Mouse (Mus musculus): Measurements from ENCODE around the gene Atf4.
A peak's percentile ranks its signal among the peaks of the same experiment; 100 is the strongest.

Atf4 gene

DNA sequence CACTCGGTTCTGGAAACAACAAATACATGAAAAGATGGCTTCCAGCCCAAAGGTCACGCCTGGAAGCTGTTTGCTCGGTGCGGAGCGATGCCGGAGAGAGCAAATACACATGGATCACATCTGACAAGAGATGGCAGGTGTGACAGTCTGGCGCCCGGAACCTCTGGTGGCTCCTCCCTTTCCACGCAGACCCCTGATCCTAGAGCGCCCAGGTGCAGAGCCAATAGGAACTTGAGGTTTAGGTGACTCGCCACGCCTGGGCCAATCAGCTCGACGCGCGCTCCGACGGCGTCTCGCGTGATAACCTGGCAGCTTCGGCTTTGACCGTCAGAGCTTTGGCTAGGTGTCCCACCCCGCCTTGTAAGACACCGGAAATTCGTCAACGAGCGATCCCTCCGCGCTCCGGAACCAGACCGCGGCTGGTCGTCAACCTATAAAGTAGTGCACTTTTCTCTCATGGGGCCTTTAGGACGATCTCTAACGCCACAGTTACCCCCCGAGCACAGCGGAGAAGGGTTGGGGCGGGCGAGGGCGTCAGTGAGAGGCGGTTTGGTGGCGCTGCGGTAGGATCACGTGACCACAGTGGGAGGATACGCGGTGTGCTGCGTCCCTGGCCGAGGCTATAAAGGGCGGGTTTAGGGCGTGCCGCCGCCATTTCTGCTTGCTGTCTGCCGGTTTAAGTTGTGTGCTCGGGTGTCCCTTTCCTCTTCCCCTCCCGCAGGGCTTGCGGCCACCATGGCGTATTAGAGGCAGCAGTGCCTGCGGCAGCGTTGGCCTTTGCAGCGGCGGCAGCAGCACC lies at the start of gene Atf4:
Gene Atf4 (plus strand): TSS at position 338 of the 799 bp plus-strand sequence.
- peak; percentile 99 for DNase-seq (ENCODE audit: low spot score)

DNA sequence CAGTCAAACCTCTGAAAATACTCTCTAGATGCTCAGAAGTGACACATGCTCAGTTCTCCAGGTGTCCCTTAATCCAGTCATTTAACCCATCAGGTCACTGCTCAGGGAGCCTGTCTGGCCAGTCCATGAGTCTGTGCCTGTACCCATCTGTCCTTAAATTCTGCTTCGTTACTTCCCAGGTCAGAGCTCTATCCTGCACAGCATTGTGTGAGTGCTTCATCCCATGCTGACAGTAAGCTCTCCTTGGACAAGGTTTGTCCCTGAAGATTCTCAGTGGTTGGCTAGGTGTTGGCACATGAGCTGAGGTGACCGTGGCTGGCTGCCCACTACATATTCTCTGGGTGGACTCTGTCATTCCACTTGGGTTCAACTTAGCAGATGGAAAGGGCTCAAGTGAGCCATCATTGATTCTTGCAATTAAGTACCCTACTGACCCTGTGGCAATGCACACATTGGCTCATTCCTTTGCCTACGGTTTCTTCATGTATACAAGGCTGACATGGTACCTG lies 48.9 kb upstream of the Atf4 start:
- no peak for DNase-seq (ENCODE audit: low spot score)

DNA sequence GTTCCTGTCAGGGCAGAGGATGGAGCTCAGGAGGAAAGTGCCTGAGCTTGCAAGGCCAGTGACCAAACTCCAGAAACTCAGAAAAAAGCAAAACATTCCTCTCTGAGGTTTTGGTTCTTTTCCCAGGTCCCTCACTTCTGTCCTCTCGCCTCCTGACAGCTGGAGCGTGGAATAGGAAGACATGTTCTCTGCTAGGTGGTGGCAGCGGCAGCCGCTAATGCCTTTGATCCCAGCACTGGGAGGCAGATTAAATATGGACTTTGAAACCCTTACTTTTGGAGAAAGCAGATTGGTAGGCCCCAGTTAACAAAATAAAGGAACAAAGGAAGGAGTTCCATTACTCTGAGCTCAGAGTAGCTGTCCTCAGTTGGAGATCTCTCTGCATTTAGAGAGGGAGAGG lies 46.5 kb upstream of the Atf4 start:
- DNase-seq (ENCODE audit: low spot score): no peak

DNA sequence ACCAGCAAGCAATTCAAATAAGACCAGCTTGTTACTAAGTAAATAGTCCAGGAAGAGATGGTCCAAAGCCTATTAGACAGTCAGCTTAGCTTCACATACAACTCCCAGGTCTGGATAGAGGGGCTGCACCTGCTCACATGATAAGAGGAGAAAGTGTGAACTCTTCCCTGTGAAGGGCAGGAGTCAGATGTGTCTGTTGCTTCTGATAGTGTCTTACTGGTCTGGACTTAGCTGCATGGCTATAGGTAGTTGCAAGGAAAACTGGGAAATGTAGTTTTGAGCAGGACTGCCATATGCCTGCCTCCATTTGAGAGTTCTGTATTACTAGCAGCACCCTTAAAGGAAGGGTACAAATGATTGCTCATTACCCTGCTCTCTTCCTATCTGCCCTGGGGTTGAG lies 41.3 kb upstream of the Atf4 start:
- no peak for DNase-seq (ENCODE audit: low spot score)

DNA sequence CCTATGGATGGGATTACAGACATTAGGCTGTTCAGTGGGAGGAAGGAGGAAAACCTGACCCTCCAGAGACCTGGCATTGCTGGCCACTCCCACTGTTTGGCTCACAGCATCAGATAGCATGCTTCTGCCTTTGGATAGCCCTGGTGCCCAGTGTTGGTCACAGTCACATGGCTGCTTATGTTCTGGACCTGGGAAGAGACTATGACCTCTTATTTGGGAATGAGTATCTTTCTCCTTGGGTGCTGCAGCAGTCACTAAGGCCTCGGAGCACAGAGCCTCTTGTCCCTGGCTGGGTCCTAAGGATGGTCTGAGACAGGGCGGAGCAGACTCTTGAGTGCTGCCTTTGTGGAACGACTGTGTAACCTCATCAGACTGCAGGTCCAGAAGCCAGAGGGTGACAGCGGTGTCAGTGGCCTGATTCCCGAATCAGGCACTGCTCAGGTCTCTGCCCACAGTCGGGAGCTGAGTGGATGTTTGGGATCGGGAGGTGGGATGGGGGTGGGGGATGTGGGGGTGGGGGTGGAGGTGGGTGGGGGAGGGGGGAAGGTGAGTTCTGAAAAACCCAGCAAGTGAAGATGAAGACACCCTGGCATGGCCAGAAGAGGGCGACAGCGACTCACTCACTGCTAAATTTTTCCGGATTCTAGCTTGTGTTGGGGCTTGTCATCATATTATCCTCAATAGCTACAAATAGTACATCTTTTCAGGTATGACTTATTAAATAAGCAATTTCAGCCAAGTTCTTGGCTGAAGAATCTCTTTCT lies 39.1 kb upstream of the Atf4 start:
- DNase-seq (ENCODE audit: low spot score): no peak

DNA sequence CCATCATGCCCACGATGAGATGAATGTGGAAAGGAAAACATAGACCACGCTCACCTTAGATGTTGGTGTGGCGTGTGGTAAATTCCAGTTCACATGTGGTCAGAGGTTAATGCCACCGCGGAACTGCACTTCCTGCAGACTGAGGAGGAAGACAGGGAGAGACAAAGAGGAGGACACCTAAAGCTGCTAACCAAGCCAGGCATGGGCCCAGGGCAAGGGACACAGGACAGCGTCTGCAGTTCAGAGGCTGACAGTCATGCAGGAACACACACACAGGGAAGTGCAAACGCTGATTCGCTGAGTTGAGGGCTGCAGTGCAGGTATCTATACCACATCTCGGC lies 38.5 kb upstream of the Atf4 start:
- no peak for DNase-seq (ENCODE audit: low spot score)

DNA sequence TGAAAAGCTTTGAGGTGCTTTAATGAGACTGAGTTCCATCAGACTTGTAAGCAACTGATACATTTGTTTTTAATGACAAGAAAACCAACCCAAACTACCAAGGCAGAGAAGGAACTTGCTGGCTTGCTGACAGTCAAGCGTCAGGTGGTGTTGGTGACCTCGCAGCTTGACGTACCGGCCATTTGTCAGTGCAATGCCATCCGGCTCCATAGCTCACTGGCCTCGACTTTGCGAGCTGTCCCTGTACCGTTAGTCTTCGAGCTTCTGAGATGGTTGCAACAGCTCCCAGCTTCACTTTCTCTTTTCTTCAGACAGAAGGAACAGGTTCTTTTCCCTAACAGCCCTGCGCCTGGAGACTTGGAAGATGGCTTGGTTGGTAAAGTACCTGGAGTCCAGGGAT lies 37.5 kb upstream of the Atf4 start:
- no peak for DNase-seq (ENCODE audit: low spot score)

DNA sequence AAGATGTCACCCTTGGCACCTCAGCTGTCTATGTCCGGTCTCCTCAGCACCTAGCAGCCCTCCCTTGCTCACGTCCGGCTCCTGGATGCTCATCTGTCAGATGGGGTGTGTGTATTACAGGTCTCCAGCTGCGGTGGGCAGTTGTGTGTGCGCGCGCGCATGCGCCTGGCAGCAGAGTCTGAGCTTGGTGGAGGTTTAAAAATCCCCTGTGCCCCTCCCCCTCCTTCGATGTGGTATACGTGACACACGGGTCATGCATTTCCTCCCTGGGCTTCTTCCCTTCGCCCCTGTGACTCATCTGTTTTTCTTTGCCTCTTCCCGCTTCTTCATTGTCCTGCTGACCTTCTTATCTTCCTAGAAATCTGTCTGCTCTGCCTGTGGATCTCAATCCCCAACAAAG lies 35.8 kb upstream of the Atf4 start:
- no peak for DNase-seq (ENCODE audit: low spot score)

DNA sequence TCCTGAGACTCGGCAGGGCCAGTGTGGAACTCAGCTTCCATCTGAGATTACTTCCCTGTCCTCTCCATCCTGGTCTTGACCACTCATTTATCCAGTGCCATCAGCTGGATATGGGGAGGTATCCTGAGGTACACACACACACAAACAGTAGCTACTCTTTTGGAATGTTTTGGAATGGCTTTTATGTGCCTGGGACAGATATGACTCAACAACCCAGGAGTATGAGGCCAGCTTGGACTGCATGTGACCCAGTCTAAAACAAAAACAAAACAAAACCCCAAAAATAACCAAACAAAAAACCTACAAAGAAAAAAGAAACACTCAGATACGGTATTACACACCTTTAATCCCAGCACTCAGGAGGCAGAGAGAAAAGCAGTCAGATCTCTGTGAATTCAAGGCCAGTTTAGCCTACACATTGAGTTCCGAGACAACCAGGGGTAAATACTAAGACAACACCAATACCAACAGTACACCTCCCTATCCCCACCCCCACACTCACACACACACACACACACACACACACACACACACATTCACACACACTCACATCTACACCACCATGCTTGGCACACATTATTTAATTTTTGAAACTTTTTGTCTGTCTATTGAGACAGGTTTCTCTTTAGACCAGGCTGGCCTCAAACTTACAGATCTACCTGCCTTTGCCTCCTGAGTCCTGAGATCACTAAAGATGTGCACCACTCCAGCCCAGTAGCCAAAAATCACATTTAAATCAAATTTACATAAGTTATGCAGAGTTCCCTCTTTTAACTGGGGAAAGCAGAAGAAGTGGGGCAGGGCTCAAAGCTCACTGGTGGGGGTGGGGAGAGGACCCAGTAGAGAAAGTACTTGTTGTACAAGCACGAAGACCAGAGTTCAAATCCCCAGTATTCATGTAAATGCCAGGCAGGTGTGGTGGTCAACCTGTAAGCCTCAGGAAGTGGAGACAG lies 35.0 kb upstream of the Atf4 start:
- no peak for DNase-seq (ENCODE audit: low spot score)

DNA sequence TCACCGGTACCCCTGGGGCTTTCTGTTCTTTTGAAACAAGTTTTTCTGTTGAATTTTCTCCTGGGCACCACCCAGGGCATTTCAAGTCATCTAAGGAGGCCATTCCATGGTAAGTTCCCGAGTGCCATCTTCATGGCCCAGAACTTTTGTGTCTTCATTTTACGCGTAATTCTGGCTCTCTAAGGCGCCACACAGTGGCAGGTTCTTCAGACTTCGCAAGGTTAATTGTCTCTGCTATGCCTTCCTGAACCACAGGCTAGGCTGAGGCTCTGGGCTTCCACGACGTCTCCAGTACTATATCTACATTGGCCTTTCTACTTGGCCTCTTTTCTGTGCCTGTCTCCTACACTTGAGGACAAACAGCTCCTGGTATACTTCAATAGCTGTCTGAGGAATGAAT lies 34.0 kb upstream of the Atf4 start:
- no peak for DNase-seq (ENCODE audit: low spot score)

DNA sequence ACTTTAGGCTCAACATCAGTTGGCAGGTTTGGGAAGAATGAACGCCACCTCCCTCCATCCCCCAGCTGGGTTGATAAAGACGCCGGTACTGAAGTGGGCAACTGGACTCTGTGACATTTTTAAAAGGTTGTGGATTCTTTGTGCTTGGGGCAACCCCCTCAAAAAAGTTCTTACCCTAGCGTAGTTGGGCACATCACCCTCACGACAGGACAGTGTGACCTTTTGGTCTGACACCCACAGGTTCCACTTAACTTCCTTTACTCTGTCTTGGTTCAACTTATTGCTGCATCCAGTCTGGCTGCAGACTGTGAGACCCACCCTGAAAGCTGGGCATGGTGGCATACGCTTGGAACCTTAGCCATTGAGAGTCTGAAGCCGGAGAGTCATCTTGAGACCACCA lies 31.2 kb upstream of the Atf4 start:
- no peak for DNase-seq (ENCODE audit: low spot score)

DNA sequence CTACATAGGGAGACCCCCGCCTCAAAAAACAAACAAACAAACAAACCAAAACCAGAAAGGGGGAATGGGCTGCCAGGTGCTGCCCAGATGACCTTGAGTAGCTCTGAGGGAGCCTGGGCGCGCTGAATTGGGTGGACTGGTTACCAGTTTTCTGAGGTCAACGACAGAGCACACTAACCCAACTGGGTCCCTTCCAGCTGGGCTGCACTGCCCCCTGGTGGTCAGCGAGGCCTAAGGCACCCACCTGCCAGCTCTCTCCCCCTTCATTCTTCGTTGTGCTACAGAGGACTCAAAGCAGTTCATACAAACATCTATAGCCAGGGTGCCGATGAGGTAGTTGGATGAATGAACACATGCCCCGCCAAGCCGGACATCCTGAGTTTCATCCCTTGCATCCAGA lies 29.8 kb upstream of the Atf4 start:
- DNase-seq (ENCODE audit: low spot score): peak; percentile 76

DNA sequence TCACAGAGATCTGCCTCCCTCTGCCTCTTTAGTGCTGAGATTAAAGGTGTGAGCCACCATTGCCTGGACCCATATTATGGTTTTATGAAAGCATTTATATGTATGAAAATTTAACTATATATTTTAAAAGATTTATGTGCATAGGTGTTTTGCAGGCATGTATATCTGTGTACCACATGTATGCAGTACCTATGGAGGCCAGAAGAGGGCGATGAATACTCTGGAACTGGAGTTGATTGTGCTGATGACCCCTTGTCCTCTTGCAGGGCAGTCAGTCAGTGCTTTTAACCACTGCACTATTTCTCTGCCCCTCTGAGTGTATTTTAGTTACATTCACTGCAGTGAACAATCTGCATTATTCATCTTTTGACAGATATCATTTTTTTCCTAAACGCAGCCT lies 29.2 kb upstream of the Atf4 start:
- DNase-seq (ENCODE audit: low spot score): peak; percentile 51

DNA sequence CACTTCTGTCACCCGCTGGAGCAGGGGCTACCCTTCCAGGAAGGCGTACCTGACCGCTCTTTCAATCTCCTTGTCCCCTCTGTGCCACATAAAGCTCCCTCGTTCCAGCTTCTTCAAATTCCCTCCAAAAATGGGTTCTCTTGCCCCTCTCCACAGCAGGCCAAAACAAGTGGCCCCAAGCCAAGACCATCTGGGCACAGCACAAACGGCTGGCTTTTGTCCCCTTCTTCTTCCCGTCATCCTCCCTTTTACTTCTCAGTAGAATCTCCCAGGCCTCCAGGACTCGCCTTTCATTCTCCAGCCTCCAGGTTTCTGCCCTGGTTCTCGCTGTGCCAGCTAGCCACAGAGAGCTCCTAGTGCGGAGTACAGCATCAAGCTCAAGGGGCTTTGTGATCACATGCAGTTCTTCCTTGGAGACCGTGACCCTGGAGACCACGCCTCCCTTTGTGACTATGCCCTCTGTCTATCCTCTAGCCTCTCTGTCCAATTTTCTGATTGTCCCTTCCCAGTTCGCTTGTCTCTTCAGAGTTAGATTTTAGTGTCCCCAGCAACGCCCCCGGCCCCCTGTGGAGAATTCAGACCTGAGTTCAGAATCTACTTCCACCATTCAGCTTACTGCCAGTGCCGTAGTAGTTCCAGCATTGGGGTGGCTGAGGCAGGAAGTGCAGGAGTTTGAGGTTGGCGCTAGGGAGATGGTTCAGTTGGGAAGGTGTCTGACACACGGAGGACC lies 26.7 kb upstream of the Atf4 start:
- DNase-seq (ENCODE audit: low spot score): no peak

DNA sequence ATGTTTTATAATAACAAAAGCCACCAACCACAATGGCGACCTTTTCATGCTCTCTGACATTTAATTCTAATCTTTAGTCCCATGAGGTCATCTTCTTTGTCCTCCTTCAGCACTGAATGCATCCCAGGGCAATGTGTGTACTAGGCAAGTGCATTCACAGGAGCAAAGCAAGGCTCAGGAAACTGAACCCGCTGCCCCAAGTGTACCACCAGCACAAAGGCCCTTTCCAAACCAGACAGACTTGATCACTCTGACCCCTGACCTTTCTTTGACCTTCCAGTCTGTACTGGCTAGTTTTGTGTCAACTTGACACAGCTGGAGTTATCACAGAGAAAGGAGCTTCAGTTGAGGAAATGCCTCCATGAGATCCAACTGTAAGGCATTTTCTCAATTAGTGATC lies 22.7 kb upstream of the Atf4 start:
- DNase-seq (ENCODE audit: low spot score): no peak

DNA sequence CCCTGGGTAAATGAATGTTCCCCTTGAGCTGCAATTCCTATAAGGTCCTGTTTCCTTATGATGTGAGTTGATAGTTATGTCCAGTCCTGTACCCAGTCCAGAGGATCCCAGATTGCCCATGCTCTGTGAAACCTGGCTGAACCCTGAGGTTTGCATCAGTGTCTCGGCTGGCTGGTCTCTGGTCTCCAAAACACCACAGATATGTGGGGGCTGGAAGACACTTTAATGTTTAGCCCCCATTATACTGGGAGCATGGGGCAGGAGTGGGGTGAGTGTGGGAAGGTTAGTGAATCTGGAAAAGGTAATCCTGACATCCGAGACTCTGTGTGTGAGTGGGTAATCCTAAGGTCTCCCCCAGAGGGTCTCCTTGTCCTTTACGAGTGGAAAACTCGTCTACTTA lies 21.9 kb upstream of the Atf4 start:
- DNase-seq (ENCODE audit: low spot score): no peak

DNA sequence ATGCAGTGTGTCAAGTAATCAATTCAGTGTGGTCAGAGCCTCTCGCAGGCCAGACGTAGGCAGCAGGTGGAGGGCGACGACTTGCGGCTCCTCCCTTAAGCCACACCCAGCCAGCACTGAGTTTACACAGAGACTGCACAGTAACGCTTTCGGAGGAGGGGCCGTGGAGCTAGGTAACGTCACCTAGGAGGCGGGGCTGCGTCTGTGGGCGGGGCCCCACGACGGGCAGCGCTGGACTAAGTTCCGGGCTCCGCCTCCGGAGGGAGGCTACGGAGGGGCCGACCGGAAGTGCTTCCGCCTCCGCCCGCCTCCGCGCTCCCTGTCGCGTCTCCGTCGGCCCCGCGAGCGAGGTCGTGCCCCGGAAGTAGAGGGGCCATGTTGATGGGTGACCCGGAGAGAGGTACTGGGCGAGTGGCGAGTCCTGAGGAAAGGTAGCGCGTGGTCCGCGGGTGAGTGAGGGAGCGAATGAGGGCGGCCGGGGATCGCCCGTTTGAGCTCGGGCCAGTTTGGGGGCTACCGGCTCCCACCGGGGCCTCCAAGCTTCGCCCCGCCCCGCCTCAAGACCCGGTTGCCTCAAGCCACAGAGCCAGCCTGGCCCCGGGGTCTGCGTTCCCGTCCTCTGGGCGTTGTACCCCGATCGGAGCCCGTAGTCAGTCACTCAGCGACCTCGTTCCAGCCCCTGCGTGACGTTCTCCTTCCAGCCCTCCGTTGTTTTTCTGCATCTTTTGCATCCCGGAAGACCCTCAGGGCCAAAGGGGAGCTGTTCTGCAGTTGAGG lies 21.1 kb upstream of the Atf4 start, which contains the start of gene Mief1:
Gene Mief1 (plus strand): TSS at position 286 of the 777 bp plus-strand sequence.
- peak; percentile 94 for DNase-seq (ENCODE audit: low spot score)

DNA sequence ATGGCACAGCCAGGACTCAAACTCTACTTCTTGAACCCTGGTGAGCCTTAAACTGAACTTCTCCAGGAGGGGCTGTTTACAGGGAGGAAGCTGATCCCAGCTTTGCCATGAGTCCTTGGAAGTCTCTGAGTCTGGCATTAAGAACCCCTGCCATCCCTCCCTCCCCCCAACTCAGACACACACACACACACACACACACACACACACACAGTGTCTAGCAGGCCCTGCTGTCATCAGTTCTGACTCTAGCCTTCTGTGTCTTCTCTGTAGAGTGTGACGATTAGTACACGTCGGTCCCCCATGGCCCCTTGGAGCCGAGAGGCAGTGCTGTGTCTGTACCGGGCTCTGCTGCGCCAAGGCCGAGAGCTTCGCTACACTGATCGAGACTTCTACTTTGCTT lies 19.4 kb upstream of the Atf4 start, which contains the start of gene AC140267.1:
Gene AC140267.1 (plus strand): TSS at position 301 of the 400 bp plus-strand sequence.
- DNase-seq (ENCODE audit: low spot score): no peak

DNA sequence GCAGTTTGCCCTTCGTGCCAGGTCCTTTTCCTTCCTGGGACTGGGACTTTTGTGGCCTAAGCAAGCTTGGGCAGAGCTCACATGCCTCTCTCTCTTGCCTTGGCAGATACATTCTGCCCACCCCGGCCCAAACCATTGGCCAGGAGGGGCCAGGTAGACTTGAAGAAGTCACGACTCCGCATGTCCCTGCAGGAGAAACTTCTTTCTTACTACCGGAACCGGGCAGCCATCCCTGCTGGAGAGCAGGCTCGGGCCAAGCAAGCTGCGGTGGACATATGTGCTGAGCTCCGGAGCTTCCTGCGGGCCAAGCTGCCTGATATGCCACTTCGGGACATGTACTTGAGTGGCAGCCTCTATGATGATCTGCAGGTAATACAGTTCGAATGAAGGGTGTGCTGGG lies 6.8 kb upstream of the Atf4 start:
- DNase-seq (ENCODE audit: low spot score): no peak

DNA sequence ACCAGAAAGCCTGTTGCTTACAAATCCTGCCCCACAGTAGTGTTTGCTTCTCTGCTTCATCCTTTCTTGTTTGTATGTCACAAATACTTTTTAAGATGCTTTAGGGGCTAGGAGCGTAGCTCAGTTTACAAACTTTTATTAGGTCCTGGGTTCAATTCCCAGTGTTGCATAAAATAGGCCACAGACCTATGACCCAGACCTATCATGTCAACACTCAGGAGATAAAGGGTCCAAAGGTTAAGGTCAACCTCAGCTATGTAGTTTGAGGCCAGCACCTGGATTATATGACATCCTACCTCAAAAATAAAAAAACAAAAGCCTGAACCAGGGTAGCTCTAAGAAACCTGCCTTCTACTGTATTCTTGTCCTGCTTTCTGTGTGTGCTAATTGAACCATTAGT lies 6.4 kb upstream of the Atf4 start:
- DNase-seq (ENCODE audit: low spot score): no peak

DNA sequence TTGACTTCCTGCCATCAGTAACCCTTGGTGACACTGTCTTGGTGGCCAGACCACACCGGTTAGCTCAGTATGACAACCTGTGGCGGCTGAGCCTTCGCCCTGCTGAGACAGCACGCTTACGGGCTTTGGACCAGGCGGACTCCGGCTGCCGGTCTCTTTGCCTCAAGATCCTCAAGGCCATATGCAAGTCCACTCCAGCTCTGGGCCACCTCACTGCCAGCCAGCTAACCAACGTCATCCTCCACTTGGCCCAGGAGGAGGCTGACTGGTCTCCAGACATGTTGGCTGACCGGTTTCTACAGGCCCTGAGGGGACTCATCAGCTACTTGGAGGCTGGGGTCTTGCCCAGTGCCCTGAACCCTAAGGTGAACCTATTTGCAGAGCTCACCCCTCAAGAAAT lies 5.3 kb upstream of the Atf4 start:
- no peak for DNase-seq (ENCODE audit: low spot score)

Data from adipocyte (in vitro differentiated cells).